Mouse (Mus musculus) ES-E14 (cell line): ENCODE data around the gene Pex14.

Experiments used
- CHD2 ChIP-seq: IDR thresholded peaks from 2 replicates; pipeline ENCODE4 v1.6.1; 2014; ENCODE audit warnings: mild to moderate bottlenecking, low read depth, low read length, inconsistent platforms
- HCFC1 ChIP-seq: IDR thresholded peaks from 2 replicates; pipeline ENCODE4 v1.6.1; 2012; ENCODE audit warnings: low read length, inconsistent platforms, borderline replicate concordance; ENCODE audit not compliant: insufficient read depth
- ZC3H11A ChIP-seq: IDR thresholded peaks from 2 replicates; pipeline ENCODE4 v1.6.1; 2012; ENCODE audit warnings: low read depth, mild to moderate bottlenecking, inconsistent platforms, low read length, borderline replicate concordance

DNA sequence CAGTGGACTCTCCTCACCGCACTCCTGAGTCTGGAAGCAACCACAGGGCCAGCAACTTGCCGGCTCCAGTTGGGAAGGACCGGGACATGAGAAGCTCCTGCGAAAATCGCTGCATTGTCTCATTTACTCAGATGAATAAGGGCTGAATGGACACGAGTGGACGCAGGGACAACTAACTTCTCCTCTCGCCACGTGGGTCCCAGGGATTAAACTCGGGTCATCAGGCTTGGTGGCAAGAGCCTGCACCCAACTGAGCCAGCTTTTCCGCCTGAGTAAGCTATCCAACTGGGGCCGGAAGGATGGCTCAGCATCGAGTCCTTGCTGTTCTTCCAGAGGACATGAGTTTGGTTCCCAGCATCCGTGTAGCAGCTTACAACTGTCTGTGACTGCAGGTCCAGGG lies 126.3 kb downstream of the Pex14 start:
- no peak for TF ChIP-seq CHD2
- no peak for TF ChIP-seq ZC3H11A
- TF ChIP-seq HCFC1: no peak
